Mouse (Mus musculus): Measurements from ENCODE around the gene Tnp2. TPM values are rescaled to one million over a fixed set of nuclear protein-coding genes. Genes with fewer than 3 reads are reported as not detected.
A peak's percentile ranks its signal among the peaks of the same experiment; 100 is the strongest.

Gene Tnp2
- polyA plus RNA-seq, 1 experiment = 0.12 TPM

- TF ChIP-seq TCF12 (IDR thresholded peaks at IDR 0.05; ENCODE audit: insufficient read depth, poor library complexity, severe bottlenecking) = no peak
- TF ChIP-seq POLR2A (IDR thresholded peaks at IDR 0.05; ENCODE audit: insufficient read length, low read depth) = no peak
- no peak for TF ChIP-seq CEBPB (IDR thresholded peaks at IDR 0.05; ENCODE audit: insufficient read depth, poor library complexity, severe bottlenecking)
- TF ChIP-seq E2F4 (IDR thresholded peaks at IDR 0.05; ENCODE audit: insufficient read depth) = no peak
- no peak for TF ChIP-seq TCF3 (IDR thresholded peaks at IDR 0.05; ENCODE audit: insufficient read length, low read depth)
- TF ChIP-seq MYOG (IDR thresholded peaks at IDR 0.05; ENCODE audit: control insufficient read depth in 1 of 3, insufficient read depth in 1 of 3, insufficient read length in 2 of 3, low read depth in 2 of 3) = peak in 1 of 3 experiments; percentile 28
- no peak for TF ChIP-seq MAX (IDR thresholded peaks at IDR 0.05; ENCODE audit: low read depth)
- peak in 2 of 3 experiments; percentile 32 to 43 for TF ChIP-seq MYOD1 (IDR thresholded peaks at IDR 0.05; ENCODE audit: control insufficient read depth in 1 of 3, insufficient read length in 2 of 3, low read depth in 2 of 3)
- TF ChIP-seq USF1 (IDR thresholded peaks at IDR 0.05; ENCODE audit: low read depth) = no peak
- no peak for TF ChIP-seq REST (IDR thresholded peaks at IDR 0.05; ENCODE audit: insufficient read depth, insufficient read length)
- TF ChIP-seq POLR2AphosphoS2 (IDR thresholded peaks at IDR 0.05; ENCODE audit: insufficient read length, low read depth) = no peak
- Histone ChIP-seq H3ac (ENCODE audit: control insufficient read depth, insufficient read length) (no peak overlapping the region), H3K4me2 (ENCODE audit: low read depth) (no peak overlapping the region), H3K27me3 (ENCODE audit: control insufficient read depth, insufficient read depth, insufficient read length) (no peaks in the 10 kb centered on the region), H3K4me3 (no peak overlapping the region), H3K36me3 (ENCODE audit: control insufficient read depth, insufficient read depth) (no peaks in the 10 kb centered on the region), H3K79me2 (ENCODE audit: control insufficient read depth, insufficient read depth) (no peaks in the 10 kb centered on the region)
Observed at GRCm38 (mm10) chr16:10762569-10763180, 25.8 kb downstream of the Tnp2 start.

GRCm38 (mm10) chr16:10761182-10761581, 27.3 kb downstream of the Tnp2 start:
- H3K4me3 ChIP-seq = no peak overlapping the region
- TF ChIP-seq MAX (IDR thresholded peaks at IDR 0.05; ENCODE audit: low read depth) = no peak
- TF ChIP-seq E2F4 (IDR thresholded peaks at IDR 0.05; ENCODE audit: insufficient read depth) = no peak
- TF ChIP-seq MYOG (IDR thresholded peaks at IDR 0.05; ENCODE audit: control insufficient read depth in 1 of 3, insufficient read depth in 1 of 3, insufficient read length in 2 of 3, low read depth in 2 of 3) = no peak
- no peak for TF ChIP-seq POLR2A (IDR thresholded peaks at IDR 0.05; ENCODE audit: insufficient read length, low read depth)
- no peak overlapping the region for H3ac ChIP-seq (ENCODE audit: control insufficient read depth, insufficient read length)
- H3K36me3 ChIP-seq (ENCODE audit: control insufficient read depth, insufficient read depth) = no peaks in the 10 kb centered on the region
- H3K79me2 ChIP-seq (ENCODE audit: control insufficient read depth, insufficient read depth) = no peaks in the 10 kb centered on the region
- H3K27me3 ChIP-seq (ENCODE audit: control insufficient read depth, insufficient read depth, insufficient read length) = no peaks in the 10 kb centered on the region
- no peak overlapping the region for H3K4me2 ChIP-seq (ENCODE audit: low read depth)

GRCm38 (mm10) chr16:10756168-10756567, 32.3 kb downstream of the Tnp2 start:
- Histone ChIP-seq H3K4me2 (ENCODE audit: low read depth) (no peak overlapping the region), H3K4me3 (no peak overlapping the region), H3K79me2 (ENCODE audit: control insufficient read depth, insufficient read depth) (no peaks in the 10 kb centered on the region), H3K36me3 (ENCODE audit: control insufficient read depth, insufficient read depth) (no peaks in the 10 kb centered on the region), H3K27me3 (ENCODE audit: control insufficient read depth, insufficient read depth, insufficient read length) (no peaks in the 10 kb centered on the region), H3ac (ENCODE audit: control insufficient read depth, insufficient read length) (no peak overlapping the region)
- TF ChIP-seq TCF3 (IDR thresholded peaks at IDR 0.05; ENCODE audit: insufficient read length, low read depth) = no peak
- TF ChIP-seq POLR2AphosphoS2 (IDR thresholded peaks at IDR 0.05; ENCODE audit: insufficient read length, low read depth) = no peak

GRCm38 (mm10) chr16:10754521-10755296, 33.8 kb downstream of the Tnp2 start:
- no peak overlapping the region for H3K4me3 ChIP-seq
- peak overlapping the region; percentile 10 for H3K4me2 ChIP-seq (ENCODE audit: low read depth)
- no peak overlapping the region for H3ac ChIP-seq (ENCODE audit: control insufficient read depth, insufficient read length)
- no peaks in the 10 kb centered on the region for H3K27me3 ChIP-seq (ENCODE audit: control insufficient read depth, insufficient read depth, insufficient read length)
- H3K79me2 ChIP-seq (ENCODE audit: control insufficient read depth, insufficient read depth) = no peaks in the 10 kb centered on the region
- TF ChIP-seq USF1 (IDR thresholded peaks at IDR 0.05; ENCODE audit: low read depth) (peak; percentile 76), REST (IDR thresholded peaks at IDR 0.05; ENCODE audit: insufficient read depth, insufficient read length) (no peak), MYOG (IDR thresholded peaks at IDR 0.05; ENCODE audit: control insufficient read depth in 1 of 3, insufficient read depth in 1 of 3, insufficient read length in 2 of 3, low read depth in 2 of 3) (peak in 2 of 3 experiments; percentile 9 to 67), CEBPB (IDR thresholded peaks at IDR 0.05; ENCODE audit: insufficient read depth, poor library complexity, severe bottlenecking) (no peak), MYOD1 (IDR thresholded peaks at IDR 0.05; ENCODE audit: control insufficient read depth in 1 of 3, insufficient read length in 2 of 3, low read depth in 2 of 3) (peak in 2 of 3 experiments; percentile 8 to 82)
- no peaks in the 10 kb centered on the region for H3K36me3 ChIP-seq (ENCODE audit: control insufficient read depth, insufficient read depth)

DNA sequence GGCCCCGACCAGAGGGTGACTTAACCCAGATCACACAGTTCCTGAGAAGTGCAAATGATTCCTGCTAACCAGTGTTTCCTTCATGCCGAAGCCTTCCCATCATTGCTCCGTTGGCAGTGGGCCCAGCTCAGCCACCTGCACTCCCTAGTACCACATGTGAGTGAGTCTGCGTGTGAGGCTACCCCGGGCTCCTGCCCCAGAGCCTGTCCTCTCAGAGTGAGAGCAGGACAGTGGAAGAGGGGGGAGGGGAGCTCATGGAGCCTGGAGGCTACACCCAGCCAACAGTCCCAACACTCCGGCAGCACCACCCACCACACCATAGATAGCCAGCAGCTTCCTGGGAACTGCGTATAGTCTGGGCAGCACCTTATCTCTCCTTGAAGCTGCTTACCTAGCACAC, 38.6 kb downstream of the Tnp2 start:
- H3K79me2 ChIP-seq (ENCODE audit: control insufficient read depth, insufficient read depth) = no peaks in the 10 kb centered on the region

More for the DNA sequence above, 38.6 kb downstream of the Tnp2 start:
- Histone ChIP-seq H3K4me3 (no peak overlapping the region), H3K27me3 (ENCODE audit: control insufficient read depth, insufficient read depth, insufficient read length) (no peaks in the 10 kb centered on the region), H3K4me2 (ENCODE audit: low read depth) (no peak overlapping the region), H3ac (ENCODE audit: control insufficient read depth, insufficient read length) (no peak overlapping the region), H3K36me3 (ENCODE audit: control insufficient read depth, insufficient read depth) (no peaks in the 10 kb centered on the region)
- TF ChIP-seq USF1 (IDR thresholded peaks at IDR 0.05; ENCODE audit: low read depth) (no peak), MYOD1 (IDR thresholded peaks at IDR 0.05; ENCODE audit: control insufficient read depth in 1 of 3, insufficient read length in 2 of 3, low read depth in 2 of 3) (no peak), E2F4 (IDR thresholded peaks at IDR 0.05; ENCODE audit: insufficient read depth) (no peak), MAX (IDR thresholded peaks at IDR 0.05; ENCODE audit: low read depth) (no peak), POLR2AphosphoS2 (IDR thresholded peaks at IDR 0.05; ENCODE audit: insufficient read length, low read depth) (no peak)
